Mouse (Mus musculus) monocyte, adult 5-6 weeks (primary cell): ENCODE measurements around the gene Oxt. TPM values are rescaled to one million over a fixed set of nuclear protein-coding genes. Genes with fewer than 3 reads are reported as not detected.

ENCODE experiments used
- ATAC-seq: fragments of 153-309, 156-312 bp; replicated peaks from 2 replicates; pipeline ENCODE4 v1.8.0; 2017; ENCODE audit warnings: mild to moderate bottlenecking; ENCODE audit not compliant: low TSS enrichment, insufficient number of reproducible peaks, severe bottlenecking, poor library complexity, low FRiP score
- total RNA-seq: library from RNA; stranded (forward); fragments of 200-1000, 200-491, 200-594 nt; gene quantifications from 3 replicates; pipeline ENCODE4 v1.2.3, GENCODE M21; 2017

Gene Oxt
- total RNA-seq = not detected in 3 replicates

DNA sequence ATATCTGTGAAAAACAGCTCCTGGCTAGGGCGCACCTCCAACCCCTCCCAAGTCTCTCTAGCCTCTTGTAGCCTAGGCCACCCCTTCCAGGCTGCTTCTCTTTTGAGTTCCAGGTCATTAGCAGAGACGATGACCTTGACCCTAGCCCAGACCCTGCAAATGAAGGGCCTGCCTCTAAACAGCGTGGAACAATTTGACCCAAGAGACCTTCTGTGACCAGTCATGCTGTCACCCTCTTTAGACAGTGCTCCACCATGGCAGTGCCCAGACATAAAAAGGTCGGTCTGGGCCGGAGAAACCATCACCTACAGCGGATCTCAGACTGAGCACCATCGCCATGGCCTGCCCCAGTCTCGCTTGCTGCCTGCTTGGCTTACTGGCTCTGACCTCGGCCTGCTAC is at the start of gene Oxt:
TSS of gene Oxt (plus strand) at position 301 of the 400 bp plus-strand sequence.
- ATAC-seq = no peak

DNA sequence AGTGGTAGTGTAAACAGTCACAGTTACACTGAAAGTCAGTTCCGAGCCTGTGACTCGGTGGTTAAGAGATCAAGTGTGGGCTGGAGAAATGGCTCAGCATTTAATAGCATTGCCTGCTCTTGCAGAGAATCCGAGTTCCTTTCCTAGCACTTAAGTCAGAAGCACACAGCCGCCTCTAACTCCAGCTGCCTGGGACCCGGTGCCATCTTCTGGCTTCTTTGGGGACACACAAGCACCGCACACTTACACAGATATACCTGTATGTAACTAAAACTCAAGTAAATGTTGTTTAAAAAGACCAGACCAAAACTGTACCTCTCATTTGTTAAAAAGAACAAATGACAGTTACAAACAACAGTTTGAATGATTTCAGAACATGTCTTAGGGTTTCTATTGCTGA is 47.5 kb upstream of the Oxt start:
- ATAC-seq = no peak

DNA sequence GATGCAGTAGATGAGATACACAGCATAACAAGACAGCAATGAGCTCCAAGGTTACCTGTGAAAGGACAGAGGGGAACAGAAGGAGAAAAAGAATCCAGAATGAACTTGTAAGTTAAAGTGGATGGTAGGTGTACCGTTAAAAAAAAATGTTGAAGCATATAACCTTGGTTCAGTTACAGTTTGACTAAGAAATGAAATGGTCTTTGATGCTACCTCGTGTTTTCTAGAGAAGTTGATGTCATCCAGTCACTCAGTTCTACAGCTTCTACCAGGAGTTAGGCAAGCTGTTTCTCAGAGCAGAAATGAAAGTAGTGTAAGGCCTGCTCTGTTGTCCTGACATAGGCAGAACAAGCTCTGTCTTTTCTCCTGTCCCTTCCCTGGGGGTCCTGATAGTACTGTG is 46.7 kb upstream of the Oxt start:
- ATAC-seq = no peak

DNA sequence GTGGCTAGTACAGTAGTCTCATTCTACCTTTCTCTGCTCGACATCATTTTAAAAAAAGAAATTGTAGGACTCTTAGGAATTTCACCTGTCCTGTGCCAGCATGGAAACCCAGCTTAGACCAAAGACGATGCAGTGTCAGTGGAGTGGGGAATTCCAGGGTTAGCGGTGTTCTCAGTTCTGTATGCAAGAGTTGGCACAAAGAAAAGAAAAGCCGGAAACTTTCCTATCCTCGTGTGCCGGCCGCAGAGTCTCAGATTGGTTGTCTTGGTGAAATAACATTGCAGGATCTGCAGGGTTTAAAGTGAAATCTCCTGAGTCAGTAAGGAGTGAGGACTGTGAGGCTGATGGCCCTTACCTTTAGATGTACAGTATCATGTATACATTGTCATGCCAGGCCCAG is 46.0 kb upstream of the Oxt start:
- ATAC-seq = no peak

DNA sequence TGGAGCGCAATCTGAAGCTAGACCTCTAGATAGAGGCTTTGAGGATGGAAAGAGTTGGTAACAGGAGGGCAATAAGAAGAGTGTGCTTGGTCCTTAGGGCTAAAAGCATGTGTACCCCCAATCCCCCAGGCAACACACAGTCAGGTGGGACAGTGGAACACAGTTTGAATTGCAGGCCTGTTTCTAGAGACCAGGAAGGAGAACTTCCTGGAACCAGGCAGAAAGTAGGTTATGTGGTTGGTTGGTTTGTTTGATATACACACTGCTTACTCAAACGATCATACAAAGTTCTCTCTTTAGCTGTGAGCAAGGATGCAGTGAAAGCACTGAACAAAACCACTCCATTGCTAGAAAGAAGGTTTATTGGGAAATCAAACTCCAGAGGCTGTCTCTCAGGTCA is 43.8 kb upstream of the Oxt start:
- no peak for ATAC-seq

DNA sequence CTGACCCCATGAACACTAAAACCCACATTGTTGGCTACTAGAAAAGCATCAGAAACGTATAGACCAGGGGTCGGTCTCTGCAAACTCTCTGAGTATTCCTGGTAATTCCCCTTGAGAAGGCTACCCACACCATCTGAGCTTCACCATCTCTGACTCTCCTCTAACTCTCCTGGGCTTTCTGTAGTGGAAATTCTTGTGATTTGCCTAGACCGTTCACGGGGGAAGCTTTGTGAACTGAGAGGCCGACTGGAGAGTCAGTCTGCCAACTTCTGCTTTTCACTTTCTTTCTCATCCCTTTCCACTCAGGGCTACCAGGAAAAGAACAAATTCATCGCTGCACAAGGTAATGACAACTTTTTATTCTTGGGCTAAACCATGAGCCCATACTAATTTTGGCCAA is 41.0 kb upstream of the Oxt start:
- ATAC-seq = no peak

DNA sequence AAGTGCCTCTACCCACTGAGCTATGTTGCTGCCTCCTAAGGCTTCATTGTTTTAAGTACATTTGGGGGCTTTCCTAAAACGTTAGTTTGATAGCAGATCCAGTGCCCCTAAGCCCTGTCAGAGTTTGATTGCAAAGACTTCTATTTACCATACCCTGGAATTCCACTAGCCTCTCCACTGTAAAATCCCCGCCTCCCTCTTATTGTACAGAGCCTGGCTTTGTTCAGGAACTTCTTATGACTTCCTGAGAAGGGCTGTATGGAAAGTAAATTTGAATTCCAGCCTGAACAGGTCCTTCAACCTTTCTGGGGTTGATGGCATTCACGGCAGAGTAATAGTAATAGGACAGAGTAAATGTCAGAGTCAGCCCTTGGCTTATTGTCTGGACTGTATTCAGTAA is 39.1 kb upstream of the Oxt start:
- ATAC-seq = no peak

DNA sequence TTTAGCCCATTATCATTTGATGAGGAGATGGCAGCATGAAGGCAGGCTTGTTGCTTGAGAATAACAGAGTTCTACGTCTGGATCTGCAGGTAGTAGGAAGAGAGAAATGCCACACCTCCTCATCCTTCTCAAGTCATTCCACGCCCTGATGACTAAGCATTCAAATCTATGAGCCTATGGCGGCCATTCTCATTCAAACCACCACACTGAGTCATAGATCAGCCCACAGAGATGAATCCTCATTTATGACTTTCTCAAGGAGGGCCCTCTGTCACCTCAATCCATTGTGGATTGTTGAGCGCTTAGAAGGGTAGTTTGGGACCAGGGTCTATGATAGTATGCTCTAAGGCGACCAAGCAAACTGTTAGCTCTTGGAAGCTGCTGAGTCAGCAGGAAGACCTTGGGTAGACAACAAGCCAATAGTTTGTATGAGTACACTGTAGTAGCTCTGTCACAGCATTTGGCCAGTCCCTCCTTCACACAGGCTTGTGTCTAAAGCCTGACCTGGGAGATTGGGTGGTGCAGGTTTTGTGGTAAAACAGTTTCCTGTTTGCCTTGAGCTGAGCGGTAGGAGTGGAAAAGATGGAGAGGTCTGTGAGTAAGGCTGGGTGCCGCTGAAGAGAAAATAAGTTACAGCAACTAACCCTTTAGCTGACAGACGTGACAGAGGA is 37.0 kb upstream of the Oxt start:
- no peak for ATAC-seq

DNA sequence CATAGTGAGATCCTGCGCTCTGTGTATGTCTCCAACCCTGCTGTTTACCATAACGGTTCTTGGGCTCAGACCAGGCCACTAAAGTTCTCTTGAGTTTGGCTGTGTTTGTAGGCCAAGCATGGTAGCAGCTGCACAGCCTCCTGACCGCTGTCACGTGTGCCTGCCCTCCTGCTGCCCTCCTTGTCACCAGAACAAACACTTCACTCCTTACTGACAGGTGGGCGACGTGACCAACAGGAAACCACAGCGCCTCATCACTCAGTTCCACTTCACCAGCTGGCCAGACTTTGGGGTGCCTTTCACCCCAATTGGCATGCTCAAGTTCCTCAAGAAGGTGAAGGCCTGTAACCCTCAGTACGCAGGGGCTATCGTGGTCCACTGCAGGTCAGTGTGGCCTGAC is 35.7 kb upstream of the Oxt start:
- ATAC-seq = no peak; the same call in 1 of the 2 replicates

DNA sequence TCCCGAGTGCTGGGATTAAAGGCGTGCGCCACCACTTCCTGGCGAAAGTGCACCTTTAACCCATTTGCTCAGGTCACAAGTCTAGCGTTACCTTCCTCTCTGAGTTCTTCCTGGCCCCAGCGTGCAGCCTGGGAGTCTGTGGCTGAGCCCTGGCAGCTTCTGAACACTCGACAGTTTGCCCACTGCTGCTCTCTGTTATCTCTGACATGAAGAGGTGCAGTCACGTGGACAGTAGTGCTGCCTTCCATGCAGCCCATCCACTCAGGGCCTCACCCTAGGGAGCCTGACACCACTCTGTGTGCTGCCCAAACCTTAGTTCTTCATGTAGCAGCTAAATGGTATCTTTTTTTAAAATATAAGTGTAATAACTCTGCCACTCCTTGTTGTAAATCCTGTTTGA is 29.0 kb upstream of the Oxt start:
- ATAC-seq = no peak

DNA sequence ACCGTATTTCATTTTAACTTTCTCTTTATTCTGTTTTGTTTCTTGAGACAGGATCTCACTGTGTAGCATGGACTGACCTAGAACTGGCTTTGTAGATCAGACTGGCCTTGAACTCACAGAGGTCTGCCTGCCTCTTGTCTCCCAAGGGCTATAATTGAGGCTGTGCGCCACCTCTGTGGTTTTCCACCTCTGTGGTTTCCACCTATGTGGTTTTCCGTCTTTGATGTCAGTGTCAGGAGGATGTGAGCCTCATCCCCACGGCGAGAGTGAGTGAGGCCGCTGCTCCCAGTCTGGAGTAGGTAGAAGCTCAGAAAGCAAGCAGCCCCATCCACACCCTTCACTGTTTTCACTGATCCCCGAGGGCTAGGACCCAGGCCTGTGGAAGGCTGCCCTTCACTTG is 21.1 kb upstream of the Oxt start:
- ATAC-seq = no peak

DNA sequence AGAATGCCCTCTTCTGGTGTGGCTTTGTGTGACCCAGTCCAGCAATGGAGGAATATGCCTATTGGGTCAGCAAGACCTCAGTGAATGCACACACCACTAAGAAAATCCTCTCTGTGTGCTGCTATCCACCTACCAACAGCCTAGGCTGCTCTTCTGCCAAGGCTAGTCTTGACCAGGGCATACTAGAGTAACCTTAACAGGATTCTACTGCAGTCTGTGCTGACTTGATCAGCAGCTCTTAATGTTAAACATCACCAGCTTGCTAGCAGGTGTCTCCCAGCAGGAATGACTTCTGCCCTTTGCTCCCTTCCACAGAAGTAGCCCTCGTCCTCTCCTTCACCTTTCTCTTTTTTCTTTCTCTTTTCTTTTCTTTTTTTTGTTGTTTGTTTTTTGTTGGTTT is 19.7 kb upstream of the Oxt start:
- ATAC-seq = no peak

DNA sequence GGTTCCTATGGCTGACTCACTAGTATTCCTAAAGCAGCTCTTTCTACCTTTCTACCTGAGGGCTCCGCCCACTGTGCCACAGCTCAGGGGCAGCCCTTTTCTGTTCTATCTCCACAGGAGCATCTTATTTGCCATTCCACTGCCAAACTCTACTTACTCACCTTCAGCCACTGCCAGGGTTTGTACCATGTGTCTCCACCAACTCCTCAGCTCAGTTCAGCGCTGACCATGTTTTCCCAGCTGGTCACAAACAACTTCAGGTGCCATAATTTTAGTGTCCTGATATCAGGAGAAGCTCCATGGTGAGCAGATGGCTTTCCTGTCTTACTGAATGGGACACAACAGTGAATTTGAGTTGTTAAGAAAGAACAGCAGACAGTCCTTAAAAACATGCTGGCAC is 18.5 kb upstream of the Oxt start:
- ATAC-seq = no peak

DNA sequence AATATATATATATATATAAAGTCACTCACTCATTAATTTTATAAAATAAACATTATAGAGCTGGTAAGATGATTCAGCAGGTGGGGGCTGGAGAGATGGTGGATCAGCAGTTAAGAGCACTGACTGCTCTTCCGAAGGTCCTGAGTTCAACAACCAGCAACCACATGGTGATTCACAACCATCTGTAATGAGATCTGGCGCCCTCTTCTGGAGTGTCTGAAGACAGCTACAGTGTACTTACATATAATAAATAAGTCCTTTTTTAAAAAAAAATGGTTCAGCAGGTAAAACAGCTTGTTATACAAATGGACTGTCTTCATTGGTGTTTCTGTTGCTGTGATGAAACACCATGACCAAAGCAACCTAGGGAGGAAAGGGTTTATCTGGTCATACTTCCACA is 18.0 kb upstream of the Oxt start:
- ATAC-seq = no peak

DNA sequence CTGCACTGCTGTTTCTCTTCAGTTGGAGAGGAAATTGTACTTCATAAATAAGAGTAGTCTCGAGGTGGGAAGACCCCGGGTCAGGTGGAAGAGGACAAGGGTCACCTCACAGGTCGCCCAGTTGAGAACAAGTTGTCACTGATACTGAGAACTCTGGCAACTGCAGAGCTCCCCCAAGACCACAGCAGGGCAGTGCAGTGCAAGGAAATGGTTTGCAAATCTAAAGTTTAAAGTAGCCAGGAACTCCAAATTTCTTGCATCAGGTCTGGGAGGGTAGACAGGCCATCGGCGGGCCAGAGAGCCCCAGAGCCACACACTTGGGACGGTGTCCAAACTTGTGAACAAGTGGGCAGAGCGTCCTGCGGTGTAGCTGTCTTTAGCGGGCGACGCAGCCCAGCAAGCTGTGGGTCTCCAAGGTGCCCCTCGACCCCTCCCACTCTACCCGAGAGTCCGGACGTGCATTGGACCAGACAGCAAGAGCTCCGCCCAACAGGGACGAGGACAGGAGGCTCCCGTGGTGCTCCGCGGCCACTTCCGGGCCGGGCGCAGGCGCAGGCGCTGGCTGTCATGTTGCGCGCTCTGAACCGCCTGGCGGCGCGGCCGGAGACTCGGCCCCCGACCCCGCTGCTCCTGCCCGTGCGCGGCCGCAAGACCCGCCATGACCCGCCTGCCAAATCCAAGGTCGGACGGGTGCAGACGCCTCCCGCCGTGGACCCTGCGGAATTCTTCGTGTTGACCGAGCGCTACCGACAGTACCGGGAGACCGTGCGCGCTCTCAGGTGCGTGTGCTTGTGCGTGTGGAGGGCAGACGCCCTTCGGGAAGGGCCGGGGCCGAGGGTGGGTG is 12.5 kb upstream of the Oxt start, which contains the start of gene Mrps26:
TSS of gene Mrps26 (plus strand) at position 531 of the 844 bp plus-strand sequence.
- peak; percentile 91 for ATAC-seq

DNA sequence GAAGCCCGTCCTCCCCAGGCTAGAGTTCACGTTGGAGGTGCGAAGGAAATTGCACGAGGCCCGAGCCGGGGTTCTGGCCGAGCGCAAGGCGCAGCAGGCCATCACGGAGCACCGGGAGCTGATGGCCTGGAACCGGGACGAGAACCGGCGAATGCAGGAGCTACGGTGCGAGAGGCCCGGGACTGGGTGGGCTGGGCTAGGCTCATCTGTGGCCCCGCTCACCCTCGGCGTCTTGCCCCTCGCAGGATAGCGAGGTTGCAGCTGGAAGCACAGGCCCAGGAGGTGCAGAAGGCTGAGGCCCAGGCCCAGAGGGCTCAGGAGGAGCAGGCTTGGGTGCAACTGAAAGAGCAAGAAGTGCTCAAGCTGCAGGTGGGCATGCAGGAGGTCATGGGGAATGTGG is 11.9 kb upstream of the Oxt start:
- no peak for ATAC-seq

DNA sequence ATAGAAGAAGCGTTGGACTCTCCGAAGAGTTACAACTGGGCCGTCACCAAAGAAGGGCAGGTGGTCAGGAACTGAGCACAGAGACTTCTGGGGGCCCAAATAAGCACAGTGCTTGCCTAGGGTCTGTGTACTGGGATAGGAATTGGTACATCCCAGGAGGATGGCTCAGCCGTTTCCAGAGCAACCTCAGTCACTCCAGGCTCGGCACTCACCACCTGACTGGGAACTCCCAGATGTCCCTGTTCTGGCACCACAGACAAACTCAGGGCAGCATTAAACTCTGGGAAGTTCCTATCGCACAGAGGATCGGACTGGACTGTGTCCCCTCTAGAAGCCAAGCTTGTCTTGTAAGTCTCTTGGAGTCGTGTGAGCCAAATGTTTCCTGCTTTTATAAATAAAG is 11.0 kb upstream of the Oxt start:
- no peak for ATAC-seq

DNA sequence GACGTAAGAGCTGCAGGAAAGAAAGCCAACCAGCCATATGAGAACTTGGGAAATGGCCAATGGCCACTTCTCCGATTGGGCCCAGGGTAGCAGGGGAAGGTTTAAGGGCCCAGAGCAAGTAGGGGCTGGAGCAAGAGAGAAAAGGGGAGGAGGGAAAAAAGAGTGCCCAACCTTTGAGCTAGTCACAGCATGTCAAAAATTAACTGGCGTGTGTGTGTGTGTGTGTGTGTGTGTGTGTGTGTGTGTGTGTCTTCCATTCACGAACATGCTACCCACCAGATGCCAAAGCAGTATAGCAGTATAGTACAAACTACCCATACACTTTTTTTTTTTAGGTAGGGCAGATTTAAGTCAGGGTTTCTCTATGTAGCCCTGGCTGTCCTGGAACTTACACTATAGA is 7.1 kb upstream of the Oxt start:
- no peak for ATAC-seq

DNA sequence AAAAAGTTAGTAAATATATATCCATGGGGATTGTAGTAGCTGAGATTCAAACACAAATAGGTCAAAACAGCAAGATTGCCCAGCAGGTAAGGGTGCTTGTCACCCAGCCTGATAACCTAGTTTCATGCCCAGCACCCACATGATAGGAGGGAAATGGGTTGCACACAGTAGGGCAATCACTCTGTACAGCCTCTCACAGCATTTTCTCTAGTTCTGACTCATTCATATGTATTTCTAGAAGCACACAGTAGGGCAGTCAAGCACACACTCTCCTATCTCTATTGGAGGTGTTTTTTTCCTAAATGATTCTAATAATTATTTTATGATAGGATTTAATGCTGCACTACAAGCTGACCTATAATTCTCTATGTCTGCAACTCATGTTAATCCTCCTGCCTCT is 6.0 kb upstream of the Oxt start:
- no peak for ATAC-seq

DNA sequence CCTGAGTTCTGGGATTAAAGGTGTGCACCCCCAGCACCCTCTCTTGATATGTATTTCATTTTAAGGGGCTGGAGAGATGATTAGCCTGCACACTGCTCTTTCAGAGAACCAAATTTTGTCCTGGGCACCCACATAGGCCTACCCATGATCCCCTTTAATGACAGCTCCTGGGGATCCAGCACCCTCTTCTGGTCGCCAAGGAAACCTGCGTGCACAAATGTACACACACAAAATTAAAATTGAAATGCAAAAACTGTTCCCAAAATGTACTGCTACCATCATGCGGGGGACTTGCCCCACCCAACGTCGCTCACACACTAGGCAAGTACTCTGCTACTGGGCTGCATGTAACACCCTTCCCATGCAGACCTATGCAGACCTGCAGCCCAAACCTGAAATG is 1.0 kb upstream of the Oxt start:
- no peak for ATAC-seq
